ENCODE assay signal across 8 mouse cellular contexts in the genomic region with DNA sequence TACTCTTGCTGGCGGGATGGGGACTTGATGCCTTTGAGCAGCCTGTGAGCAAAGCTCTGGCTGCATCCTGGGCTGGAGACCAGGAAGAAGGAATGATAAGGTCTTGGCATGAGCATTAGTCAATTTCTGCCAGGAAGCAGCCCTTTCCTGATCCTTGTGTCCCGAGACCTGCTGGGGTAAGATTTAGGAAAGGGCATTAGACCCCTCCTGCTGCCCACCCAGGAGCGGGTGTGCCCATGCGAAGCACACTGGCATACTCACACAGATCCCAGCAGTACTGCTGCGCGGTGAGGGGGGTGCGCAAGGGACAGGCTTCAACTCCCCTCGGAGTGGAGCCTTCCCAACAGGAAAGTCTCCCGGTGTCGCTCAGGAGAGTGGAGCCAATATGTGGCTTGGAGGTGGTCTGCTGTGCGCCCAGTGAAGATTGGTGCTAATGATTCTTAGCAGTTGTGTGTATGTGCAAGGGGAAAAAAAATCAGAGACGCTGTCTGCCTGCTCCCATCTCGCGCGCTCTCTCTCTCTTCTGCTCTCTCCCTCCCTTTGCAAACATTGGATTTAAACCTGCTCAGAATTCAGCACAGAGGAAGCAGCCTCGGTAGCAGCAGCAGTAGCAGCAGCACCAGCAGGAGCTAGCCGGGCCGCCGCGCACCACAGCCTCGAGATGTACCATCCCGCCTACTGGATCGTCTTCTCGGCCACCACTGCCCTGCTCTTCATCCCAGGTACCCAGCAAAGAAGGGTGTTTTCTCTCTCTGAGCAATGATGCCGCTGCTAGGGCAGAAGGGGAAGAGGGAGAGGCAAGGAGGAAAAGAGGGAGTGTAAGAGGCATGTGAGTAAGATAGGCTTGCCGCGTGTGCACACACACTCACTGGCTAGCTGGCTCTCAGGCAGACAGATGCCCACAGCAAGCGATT. TPM values are rescaled to one million over a fixed set of nuclear protein-coding genes. Genes with fewer than 3 reads are reported as not detected.
A peak's percentile ranks its signal among the peaks of the same experiment; 100 is the strongest.
DNase-seq lines count a peak whose midpoint lies in the region; ATAC-seq lines count a peak whose summit lies in the region.

Gene Opcml (plus strand): TSS at position 51 of the 914 bp plus-strand sequence.

- no peaks in the 10 kb centered on the region for H3K36me3 ChIP-seq in forebrain, embryonic 15.5 days
- H3K36me3 ChIP-seq in neural tube, embryonic 11.5 days (ENCODE audit: control insufficient read depth, insufficient read depth, low read length): no peaks in the 10 kb centered on the region

- peaks cover 4% of the 10 kb centered on the region; the same call in 1 of the 2 replicates for H3K27me3 ChIP-seq in forebrain, embryonic 15.5 days
- peaks cover 8% of the 10 kb centered on the region for H3K27me3 ChIP-seq in neural tube, embryonic 11.5 days (ENCODE audit: control insufficient read depth, insufficient read depth, low read length)

- peak within 1 kb of the TSS; percentile 86 for H3K27ac ChIP-seq in forebrain, embryonic 15.5 days (replicated peaks)
- H3K27ac ChIP-seq in neural tube, embryonic 11.5 days (ENCODE audit: low read depth, low read length): no peak within 1 kb of the TSS

- DNase-seq in gastrocnemius, postnatal 10 days: peak; percentile 8
- no peak for DNase-seq in gastrocnemius, postnatal 14 days
- DNase-seq in brain, adult 2 months (ENCODE audit: low read depth, low spot score): peak; percentile 83
- DNase-seq in layer of hippocampus, postnatal 25 days (ENCODE audit: extremely low spot score in 1 of 2, low spot score in 1 of 2): peak; percentile 57 to 63
- DNase-seq in neural tube, embryonic 11.5 days (ENCODE audit: low spot score): peak; percentile 66
- DNase-seq in spleen, adult 18-20 months: no peak
- DNase-seq in adrenal gland, postnatal 36 days: no peak

- intact Hi-C loops in gastrocnemius, postnatal 14 days (cut with DNase I; ENCODE audit: low total_unique reads): no loop called here

- H3K4me3 ChIP-seq in forebrain, embryonic 15.5 days: peak within 1 kb of the TSS; percentile 52
- H3K4me3 ChIP-seq in neural tube, embryonic 11.5 days (ENCODE audit: low read depth, low read length): peak within 1 kb of the TSS; percentile 36

- no peaks in the 10 kb centered on the region for H3K9me3 ChIP-seq in forebrain, embryonic 15.5 days
- no peaks in the 10 kb centered on the region for H3K9me3 ChIP-seq in neural tube, embryonic 11.5 days (ENCODE audit: control insufficient read depth, low read length)

- 1% methylated on average over 28 of the region's 28 CpGs for WGBS in forebrain, embryonic 15.5 days
- 2% methylated on average over 28 of the region's 28 CpGs for WGBS in neural tube, embryonic 11.5 days

- peaks cover 10% of the 10 kb centered on the region; the same call in 1 of the 2 replicates for H3K4me1 ChIP-seq in forebrain, embryonic 15.5 days
- no peaks in the 10 kb centered on the region for H3K4me1 ChIP-seq in neural tube, embryonic 11.5 days (ENCODE audit: control insufficient read depth, insufficient read depth, low read length)

- peak; percentile 92 for ATAC-seq in forebrain, embryonic 15.5 days (replicated peaks)
- no peak; the same call in 1 of the 2 replicates for ATAC-seq in neural tube, embryonic 11.5 days (ENCODE audit: insufficient read depth, low FRiP score, low TSS enrichment)

- peak within 1 kb of the TSS; percentile 61 for H3K4me2 ChIP-seq in forebrain, embryonic 15.5 days (replicated peaks)
- H3K4me2 ChIP-seq in neural tube, embryonic 11.5 days (ENCODE audit: low read depth): peak within 1 kb of the TSS; percentile 56

- H3K9ac ChIP-seq in forebrain, embryonic 15.5 days (replicated peaks): peak within 1 kb of the TSS; percentile 63
- H3K9ac ChIP-seq in neural tube, embryonic 11.5 days (ENCODE audit: low read length): peak within 1 kb of the TSS; percentile 27; the same call in 1 of the 2 replicates

RNA-seq across cellular contexts. Expression of gene Opcml, which starts in this region (rescaled TPM):
- total RNA-seq in gastrocnemius, postnatal 10 days (2021): 1 to 10 TPM; 5.0 to 5.7 TPM
- 1 to 10 TPM; 2.9 to 3.2 TPM for total RNA-seq in gastrocnemius, postnatal 14 days (2021)
- polyA plus RNA-seq in forebrain, embryonic 15.5 days (2015; fragmentation: Nextera tagmentation; extraction: Ambion mirVana): 46.2 and 54.4 TPM in 2 replicates
- total RNA-seq in layer of hippocampus, postnatal 25 days (2021): 100 to 1,000 TPM; 235 to 266 TPM
- polyA plus RNA-seq in neural tube, embryonic 11.5 days (2014; fragmentation: Nextera tagmentation; extraction: Ambion mirVana): 3.3 and 3.6 TPM in 2 replicates
- total RNA-seq in adrenal gland, postnatal 36 days (2021): 1 to 10 TPM; 1.3 to 2.3 TPM

Comparison
In these comparisons a context has a peak if more than half of its experiments do, and no peak if none do; other contexts are left out.
1. RNA of gene Opcml (total RNA-seq): 235 to 266 TPM in layer of hippocampus, postnatal 25 days; 5.0 to 5.7 TPM in gastrocnemius, postnatal 10 days, 2.9 to 3.2 TPM in gastrocnemius, postnatal 14 days and 1.3 to 2.3 TPM in adrenal gland, postnatal 36 days; every median in the first group is over 10 times any median in the second.
2. RNA of gene Opcml (polyA plus RNA-seq): 46.2 to 54.4 TPM in forebrain, embryonic 15.5 days; 3.3 to 3.6 TPM in neural tube, embryonic 11.5 days; every median in the first group is over 10 times any median in the second.
3. DNase-seq: peak in gastrocnemius, postnatal 10 days (single experiment), brain, adult 2 months (single experiment), layer of hippocampus, postnatal 25 days (2 of 2) and neural tube, embryonic 11.5 days (single experiment); none in gastrocnemius, postnatal 14 days (single experiment), spleen, adult 18-20 months (0 of 2) and adrenal gland, postnatal 36 days (0 of 2).